12 mouse cellular contexts compared by ENCODE assay signal in genomic region chr6:99978164-99978746, GRCm38 (mm10).
"Had no signal": no experiment of that assay in that cellular context is flagged by ENCODE, and none has a peak within 500 bp of the region (broad histone marks: within the 10 kb centered on the region; RNA-seq: fewer than 3 reads in every experiment).

No protein-coding gene starts in this region.

- H3K27ac ChIP-seq: layer of hippocampus, adult 2 months; limb, embryonic 10.5 days; liver, embryonic 15.5 days; lung, embryonic 15.5 days; neural tube, embryonic 12.5 days had no signal

- H3K9me3 ChIP-seq: limb, embryonic 10.5 days; liver, embryonic 15.5 days; lung, embryonic 15.5 days; neural tube, embryonic 12.5 days had no signal

- DNase-seq: kidney, adult 18-20 months; kidney, postnatal 10 days; kidney, postnatal 4 days; lung, postnatal 36 days; midbrain, embryonic 14.5 days; thymus, adult 2 months; thymus, postnatal 25 days had no signal

- H3K4me1 ChIP-seq: liver, embryonic 15.5 days; lung, embryonic 15.5 days; neural tube, embryonic 12.5 days had no signal

- H3K4me2 ChIP-seq: liver, embryonic 15.5 days; lung, embryonic 15.5 days; neural tube, embryonic 12.5 days had no signal

- H3K27me3 ChIP-seq: liver, embryonic 15.5 days; neural tube, embryonic 12.5 days had no signal

- H3K36me3 ChIP-seq: limb, embryonic 10.5 days; liver, embryonic 15.5 days; lung, embryonic 15.5 days; neural tube, embryonic 12.5 days had no signal

- H3K9ac ChIP-seq: liver, embryonic 15.5 days; lung, embryonic 15.5 days; neural tube, embryonic 12.5 days had no signal

- H3K4me3 ChIP-seq: layer of hippocampus, adult 2 months; limb, embryonic 10.5 days; liver, embryonic 15.5 days; lung, embryonic 15.5 days; neural tube, embryonic 12.5 days had no signal
